Mouse (Mus musculus): ENCODE measurements around the gene Fezf1.

Fezf1 gene

GRCm38 (mm10) chr6:23248313-23249052 is at the start of gene Fezf1:
Fezf1 (minus strand) TSS chr6:23248362.
- DNase-seq (ENCODE audit: low spot score): peak; percentile 8

DNA sequence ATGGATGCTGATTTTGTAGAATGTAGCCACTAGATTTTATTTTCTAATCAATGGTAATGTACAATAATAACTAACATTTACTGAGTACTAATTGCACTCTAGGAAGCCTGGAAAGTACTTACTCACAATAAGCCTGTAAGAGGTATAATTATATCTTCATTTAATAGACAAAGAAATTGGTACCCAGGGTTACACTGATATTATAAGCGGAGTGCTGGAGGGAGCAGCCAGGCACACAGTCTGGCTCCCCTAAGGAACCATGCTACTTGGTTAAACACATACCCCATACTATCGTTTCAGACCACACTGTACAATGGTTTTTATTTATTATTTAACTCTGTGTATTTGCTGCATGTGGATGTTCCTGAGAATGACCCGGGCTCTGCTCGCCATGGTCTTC is 46.5 kb upstream of the Fezf1 start:
- no peak for DNase-seq (ENCODE audit: low spot score)

DNA sequence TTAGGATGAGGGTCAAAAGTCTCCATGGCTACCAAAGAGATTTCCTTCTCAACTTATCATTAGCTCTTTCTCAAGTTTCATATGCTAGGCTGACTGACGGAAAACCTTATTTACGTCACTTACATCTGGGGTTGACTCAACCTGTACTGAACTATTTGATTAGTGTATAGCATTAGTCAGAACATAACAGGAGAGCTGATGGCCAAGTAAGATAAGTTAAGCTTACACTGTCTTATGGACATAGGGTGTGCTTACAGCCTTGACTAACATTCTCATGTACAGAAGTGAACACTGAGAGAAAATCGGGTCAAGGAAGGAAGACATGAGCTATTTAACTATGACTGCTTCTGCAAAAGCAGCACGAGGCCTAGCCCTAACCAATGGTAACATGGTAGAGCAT is 40.6 kb upstream of the Fezf1 start:
- DNase-seq (ENCODE audit: low spot score): no peak

GRCm38 (mm10) chr6:23281514-23281820 is 33.3 kb upstream of the Fezf1 start:
- DNase-seq (ENCODE audit: low spot score): no peak

DNA sequence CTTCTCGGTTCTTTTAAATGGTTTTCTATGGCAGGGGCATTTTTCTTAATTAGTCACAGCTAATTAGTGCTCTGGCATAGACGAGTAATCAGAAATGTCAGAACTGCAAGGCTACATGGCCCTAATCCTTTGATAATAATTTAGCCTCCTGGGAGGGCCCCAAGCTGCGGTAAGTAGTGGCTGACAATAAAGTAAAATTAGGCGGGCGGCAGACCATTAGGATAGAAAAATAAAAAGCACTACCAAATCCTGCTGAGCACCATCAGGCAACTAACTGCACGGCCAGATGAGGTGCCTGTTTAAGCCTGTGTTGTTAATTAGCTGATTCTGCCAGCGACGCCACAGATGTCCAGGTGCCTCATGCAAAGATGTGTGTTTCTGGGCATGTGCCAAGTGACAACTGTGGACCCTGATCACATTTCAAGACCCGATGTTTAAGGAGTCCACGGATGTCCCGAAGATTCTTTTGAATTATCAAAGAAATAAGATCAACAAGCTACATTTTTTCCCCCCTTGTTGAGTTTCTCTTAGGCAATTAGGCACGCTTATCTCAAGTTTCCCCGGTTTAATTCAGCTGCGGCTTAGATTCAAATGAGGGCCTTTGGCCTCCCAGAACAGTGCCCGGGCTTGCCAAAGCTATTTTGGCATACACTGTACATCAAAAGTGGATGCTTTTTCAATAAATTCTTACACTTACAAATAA is 32.8 kb upstream of the Fezf1 start:
- DNase-seq (ENCODE audit: low spot score): no peak

- no peak for DNase-seq (ENCODE audit: low spot score)
Observed at GRCm38 (mm10) chr6:23273483-23273882, 25.3 kb upstream of the Fezf1 start.

GRCm38 (mm10) chr6:23272979-23273378 is 24.8 kb upstream of the Fezf1 start:
- no peak for DNase-seq (ENCODE audit: low spot score)

- DNase-seq (ENCODE audit: low spot score): no peak
Observed at GRCm38 (mm10) chr6:23272542-23272941, 24.4 kb upstream of the Fezf1 start.

GRCm38 (mm10) chr6:23260738-23261050 is 12.5 kb upstream of the Fezf1 start:
- no peak for DNase-seq (ENCODE audit: low spot score)

- no peak for DNase-seq (ENCODE audit: low spot score)
Observed at GRCm38 (mm10) chr6:23260016-23260737, 12.0 kb upstream of the Fezf1 start.

DNA sequence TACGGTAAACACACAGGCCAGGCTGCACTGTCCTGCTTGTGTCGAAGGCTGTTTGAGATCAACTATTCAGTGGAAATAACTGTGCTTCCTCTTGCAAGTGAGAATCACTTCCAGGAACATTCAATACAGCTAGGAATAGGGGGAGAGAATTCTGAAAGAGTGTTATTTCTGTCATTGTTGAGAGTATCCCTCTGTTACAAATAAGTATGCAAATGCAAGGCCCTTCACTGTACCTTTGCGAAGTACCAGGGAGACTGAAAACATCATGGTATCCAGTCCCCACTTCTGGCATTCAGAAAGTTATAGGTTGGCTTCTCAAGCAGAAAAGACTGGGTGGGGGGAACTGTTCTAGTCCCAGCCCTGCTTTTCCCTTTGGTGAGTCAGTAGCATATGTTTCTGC is 9.8 kb upstream of the Fezf1 start:
- DNase-seq (ENCODE audit: low spot score): no peak

DNA sequence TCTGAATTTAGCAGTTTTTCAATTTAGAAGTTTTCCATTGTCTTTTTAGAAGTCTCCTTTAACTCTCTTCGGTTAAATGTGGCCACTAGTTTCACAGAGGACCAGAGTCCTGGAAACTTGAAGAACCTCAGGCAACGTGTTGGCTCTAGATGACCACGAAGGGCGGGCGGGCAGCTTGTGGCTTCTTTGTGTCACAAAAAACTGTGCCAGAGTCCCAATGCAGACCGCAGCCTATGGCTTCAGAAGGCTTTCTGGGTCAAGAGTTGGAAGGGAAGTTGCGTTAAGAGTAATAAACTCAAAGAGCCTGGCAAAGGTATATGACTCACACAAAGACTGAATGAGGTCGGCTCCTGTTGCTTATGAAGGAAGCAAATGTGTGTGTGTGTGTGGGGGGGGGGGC is 7.0 kb upstream of the Fezf1 start:
- DNase-seq (ENCODE audit: low spot score): no peak

DNA sequence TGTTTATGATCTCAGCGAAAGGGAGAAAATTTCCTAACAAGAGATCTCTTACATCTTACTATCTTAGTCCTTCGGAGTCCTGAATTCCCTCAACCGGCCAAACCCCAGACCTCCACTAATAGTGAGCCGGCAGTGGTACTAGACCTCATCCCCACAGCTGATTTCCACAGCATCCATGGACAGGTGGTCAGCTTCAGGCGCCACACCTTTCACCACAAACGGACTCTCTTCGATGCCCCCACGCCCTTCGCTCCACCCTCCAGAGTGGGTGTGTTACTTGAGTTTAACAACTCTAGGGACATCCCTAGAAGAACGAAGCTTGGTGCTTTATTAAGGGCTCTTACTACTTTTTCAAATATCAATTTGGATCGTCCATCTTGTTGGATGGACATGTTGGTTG is 6.5 kb upstream of the Fezf1 start:
- DNase-seq (ENCODE audit: low spot score): no peak

DNA sequence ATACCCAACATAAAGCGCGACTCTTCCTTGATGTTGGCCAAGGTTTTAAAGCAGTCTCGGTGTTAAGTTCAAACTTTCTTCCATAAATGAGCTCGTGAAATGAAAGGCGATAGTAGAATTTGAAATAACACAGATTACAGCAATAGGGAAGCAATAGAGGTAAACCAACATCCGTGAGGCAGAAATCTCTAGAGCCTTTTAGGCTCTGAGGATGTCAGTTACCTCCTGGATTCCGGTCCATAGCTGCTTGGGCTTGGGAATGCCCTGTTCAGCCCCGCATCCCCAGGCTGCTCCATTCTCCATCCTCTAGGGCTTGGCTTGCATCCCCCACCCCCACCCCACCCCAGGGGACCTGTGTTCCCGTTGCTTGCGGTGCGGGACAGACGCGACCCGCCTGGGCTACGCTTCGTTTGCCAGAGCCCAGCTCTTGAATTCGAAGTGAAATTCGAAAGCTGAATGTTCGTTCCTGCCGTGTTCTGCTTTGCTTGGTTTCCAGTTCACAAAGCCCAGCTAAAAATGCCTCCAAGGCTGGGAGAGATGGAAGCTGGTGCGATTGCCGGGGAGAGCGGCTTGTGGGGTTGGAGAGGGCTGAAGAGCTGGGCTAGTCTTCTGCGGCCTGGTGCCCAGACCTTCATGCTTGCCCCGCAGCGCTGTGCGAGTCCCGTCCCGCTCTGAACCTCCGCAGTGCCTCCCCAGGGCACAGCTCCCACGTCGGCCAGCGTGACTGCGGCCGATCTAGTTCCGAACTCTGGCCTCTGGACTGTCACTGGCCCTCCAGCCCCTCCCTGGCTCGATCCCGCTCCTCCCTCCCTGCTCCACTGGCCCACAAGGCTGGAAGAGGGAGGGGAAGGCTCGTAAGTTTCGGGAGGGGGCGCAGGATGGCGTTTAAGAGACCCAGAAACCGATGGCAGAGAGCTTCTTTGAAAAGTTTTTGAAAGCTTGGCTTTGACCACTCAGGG is 5.5 kb upstream of the Fezf1 start:
- DNase-seq (ENCODE audit: low spot score): peak; percentile 19

DNA sequence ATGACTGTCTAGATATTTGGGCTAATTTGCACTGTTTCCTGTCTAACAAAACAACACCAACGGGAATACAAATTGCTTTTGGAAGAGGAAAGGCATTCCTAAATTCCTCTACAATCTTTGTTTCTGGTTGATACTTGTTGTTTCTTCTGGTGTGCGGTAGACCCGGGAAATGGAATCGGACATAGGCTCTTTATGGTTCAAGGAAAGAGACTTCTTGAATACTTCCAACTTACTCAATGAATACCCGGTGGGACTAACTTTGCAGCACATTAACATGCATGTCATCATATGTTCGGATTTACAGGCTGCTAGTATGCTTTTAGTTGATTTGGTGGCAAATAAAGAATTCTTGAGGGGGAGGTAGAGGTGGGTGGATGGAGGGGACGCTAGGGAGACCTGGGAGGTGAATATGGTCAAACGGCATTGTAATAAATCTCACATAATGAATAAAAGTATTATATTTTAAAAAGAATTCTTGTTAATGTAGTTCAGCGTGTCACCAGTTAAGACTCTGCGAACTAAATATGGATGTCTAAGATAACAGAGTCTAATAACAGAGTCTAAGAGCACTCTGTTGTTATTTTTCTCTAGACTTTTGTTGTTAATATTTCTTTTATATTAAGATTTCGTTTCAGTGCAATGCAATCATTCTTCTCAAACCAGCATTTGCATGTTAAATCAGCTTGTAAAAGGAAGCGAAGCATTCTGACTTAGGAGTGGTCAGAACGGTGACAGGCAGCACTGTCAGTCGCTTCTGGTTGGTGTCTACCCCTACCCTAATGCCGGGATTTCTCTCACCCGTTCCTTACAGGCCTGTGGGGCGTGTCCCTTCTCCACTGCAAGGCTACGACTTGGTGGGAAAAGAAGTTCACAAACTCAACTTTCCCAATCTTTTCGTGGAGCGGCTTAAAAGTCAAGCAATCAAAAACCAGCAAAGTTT is 4.3 kb upstream of the Fezf1 start:
- peak; percentile 16 for DNase-seq (ENCODE audit: low spot score)

DNA sequence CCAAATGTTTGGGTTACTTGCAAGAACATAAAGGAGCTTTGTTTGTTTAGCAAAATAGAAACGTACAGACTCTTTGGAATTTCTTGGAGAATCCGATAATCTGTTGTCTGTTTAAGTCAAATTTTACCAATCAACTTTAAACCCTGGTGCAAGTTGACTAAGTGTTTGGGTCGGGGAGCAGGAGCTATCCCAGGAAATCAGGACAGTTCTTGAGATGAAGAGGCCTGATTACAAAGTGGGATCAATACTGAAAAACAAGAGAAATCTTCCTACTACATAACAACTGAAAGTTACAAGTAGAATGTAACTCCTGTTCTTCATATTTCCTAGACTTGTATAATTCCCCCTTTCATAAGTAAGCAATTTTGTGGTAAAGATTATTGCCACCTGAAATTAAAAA is 3.3 kb upstream of the Fezf1 start:
- DNase-seq (ENCODE audit: low spot score): no peak

DNA sequence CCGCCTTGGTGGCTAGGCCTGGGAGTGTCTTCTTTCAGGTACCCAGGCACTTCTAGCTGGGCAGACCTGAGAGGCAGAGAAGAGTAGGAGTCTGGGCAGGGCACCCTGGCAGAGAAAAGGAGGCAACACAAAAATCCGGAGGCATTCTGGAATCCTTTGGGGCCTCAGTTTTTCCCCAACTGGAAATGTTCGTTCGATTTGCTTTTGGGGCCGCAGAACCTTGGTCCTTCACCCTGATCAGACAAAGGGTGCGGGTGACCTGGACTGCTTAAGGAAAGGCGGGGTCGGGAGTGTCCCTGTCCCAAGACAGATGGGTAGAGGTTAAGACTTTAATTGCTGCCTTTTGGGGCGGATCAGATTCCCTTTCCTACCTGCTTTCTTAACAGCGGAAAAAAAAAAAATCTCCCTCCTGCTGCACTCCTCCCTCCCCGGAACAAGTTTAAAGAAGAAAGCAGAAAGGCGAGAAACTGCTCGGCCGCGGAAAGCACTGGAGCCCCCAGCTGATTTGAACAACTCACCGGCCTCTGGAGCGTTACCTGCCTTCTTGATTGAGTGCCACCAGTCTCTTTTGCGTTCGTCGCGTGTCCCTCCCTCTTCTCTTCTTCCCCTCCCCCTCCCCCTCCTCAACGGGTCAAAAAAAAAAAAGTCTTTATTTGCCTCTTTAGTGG is 2.3 kb upstream of the Fezf1 start:
- DNase-seq (ENCODE audit: low spot score): no peak

GRCm38 (mm10) chr6:23249616-23250287 is 1.6 kb upstream of the Fezf1 start:
- peak; percentile 25 for DNase-seq (ENCODE audit: low spot score)

DNA sequence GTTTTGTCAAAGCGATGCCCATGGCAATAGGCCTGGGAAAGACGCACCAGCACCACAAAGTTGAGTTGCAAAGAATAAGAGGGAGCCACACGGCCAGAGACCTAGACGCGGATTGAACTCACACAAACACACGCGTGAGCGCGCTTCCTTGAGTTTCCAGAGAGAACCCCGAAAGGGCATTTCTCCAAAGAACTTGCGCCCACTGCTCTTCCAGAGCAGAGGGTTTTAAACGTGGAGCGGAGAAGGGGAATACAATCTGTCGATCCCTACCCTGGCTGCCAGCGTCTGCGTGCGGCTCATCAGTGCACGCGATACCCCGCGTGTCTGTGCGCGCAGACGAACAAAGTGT is 865 bp upstream of the Fezf1 start:
- no peak for DNase-seq (ENCODE audit: low spot score)
